Mouse (Mus musculus): ENCODE measurements at regions not wholly inside any gene's neighbourhood (a gene's known extent, or its start where the extent isn't known, plus 50 kb on each side); places are given as distances from the start of the nearest gene placed in this dataset.
A peak's percentile ranks its signal among the peaks of the same experiment; 100 is the strongest.

GRCm38 (mm10) chr13:37624741-37625140 lies 153.5 kb upstream of the Rreb1 start:
- H3K27me3 ChIP-seq (ENCODE audit: control insufficient read depth, insufficient read depth, low read length): no peaks in the 10 kb centered on the region
- no peak overlapping the region for H3K27ac ChIP-seq (ENCODE audit: control insufficient read depth, insufficient read depth, low read length)
- no peak overlapping the region for H3K4me3 ChIP-seq (ENCODE audit: control insufficient read depth, insufficient read depth, low read length)
- no peaks in the 10 kb centered on the region for H3K36me3 ChIP-seq (ENCODE audit: control insufficient read depth, insufficient read depth, low read length)
- WGBS: 92% methylated on average over 1 of the region's 1 CpGs
- TF ChIP-seq POLR2A (IDR thresholded peaks at IDR 0.05; ENCODE audit: control insufficient read depth, extremely low read depth, insufficient read depth, low read length, poor library complexity) (no peak), CTCF (IDR thresholded peaks at IDR 0.05; ENCODE audit: borderline replicate concordance, control insufficient read depth, extremely low read depth, insufficient read depth, low read length, poor library complexity) (no peak)
- DNase-seq: no peak
- H3K4me1 ChIP-seq (replicated peaks; ENCODE audit: control insufficient read depth, insufficient read depth, low read length): peaks cover 39% of the 10 kb centered on the region

DNA sequence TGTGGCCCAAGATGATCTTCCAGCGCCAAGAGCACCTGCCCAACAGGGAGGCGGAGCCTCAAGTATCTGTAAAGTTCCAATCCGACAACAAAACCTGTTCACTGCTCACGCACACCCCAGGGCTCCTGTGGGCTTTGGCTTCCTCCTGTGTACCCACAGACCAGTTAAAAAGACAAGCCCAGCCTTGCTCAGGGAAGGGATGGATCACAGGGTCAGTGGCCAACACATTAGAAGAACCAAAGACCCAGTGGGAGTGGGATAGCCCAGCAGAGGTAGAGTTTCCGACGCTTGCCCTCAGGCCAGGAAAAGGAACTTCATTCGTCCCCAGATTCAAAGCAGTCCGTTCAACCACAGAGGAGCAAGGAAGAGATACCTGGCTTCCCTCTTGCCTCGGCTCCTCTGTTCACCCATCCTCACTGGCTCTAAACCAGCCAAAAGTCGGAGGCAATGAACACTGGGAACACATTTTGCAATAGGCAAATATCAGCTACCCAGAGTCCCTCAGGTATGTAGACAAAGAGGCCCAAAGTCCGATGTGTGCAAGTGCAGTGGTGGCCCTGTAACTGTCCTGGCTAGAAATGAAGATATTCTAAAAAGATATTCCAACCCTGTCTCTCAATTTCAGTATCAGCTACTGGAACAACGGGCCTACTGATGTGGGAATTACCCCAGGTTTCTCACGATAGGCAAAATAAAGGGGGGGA lies 152.5 kb upstream of the Rreb1 start:
- 50% methylated on average over 13 of the region's 13 CpGs for WGBS
- no peak overlapping the region for H3K4me3 ChIP-seq (ENCODE audit: control insufficient read depth, insufficient read depth, low read length)
- no peak overlapping the region for H3K27ac ChIP-seq (ENCODE audit: control insufficient read depth, insufficient read depth, low read length)
- no peak for DNase-seq
- H3K27me3 ChIP-seq (ENCODE audit: control insufficient read depth, insufficient read depth, low read length): no peaks in the 10 kb centered on the region
- H3K36me3 ChIP-seq (ENCODE audit: control insufficient read depth, insufficient read depth, low read length): no peaks in the 10 kb centered on the region
- TF ChIP-seq POLR2A (IDR thresholded peaks at IDR 0.05; ENCODE audit: control insufficient read depth, extremely low read depth, insufficient read depth, low read length, poor library complexity) (no peak), CTCF (IDR thresholded peaks at IDR 0.05; ENCODE audit: borderline replicate concordance, control insufficient read depth, extremely low read depth, insufficient read depth, low read length, poor library complexity) (no peak)
- H3K4me1 ChIP-seq (replicated peaks; ENCODE audit: control insufficient read depth, insufficient read depth, low read length): peaks cover 29% of the 10 kb centered on the region

DNA sequence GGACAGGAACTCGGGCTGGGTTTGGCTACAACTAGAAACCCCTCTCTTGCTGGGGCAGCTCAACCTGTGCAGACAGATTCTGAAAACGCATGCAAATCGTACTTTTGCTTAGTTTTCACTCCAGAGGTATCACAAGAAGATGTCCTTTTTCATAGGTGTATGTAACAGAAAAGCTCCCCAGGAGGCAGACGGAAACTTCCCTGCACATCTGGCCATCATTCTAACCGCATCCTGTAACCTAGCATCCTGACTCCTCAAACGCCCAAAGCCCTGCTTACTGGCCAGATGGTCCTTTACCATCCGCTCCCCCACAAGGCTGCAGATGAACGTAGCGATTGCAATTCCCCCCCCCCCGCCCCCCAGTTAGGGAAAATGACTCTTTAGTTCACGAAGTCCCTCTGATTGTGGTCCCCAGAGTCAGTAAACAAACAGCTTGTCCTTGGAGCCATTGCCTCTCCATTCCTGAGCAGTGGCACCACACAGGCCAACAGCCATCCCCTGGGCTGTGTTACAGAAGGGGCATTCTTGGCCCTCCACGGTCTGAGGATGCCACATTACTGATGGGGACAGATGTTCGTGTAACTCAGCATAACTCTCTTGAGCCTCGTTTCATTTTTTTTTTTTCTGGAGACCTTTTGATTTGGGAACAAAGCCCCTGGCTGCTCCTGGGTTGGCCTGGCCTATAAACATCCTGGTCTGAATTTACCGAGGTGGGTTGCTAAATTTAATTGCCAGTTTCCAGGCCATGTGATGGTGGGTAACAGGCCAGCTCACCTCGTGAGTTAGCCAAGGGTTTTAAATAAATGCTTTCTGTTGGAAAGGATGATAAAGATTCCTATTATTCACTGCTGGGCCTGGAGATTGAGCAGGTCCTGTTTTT lies 149.6 kb upstream of the Rreb1 start:
- H3K4me3 ChIP-seq (ENCODE audit: control insufficient read depth, insufficient read depth, low read length): no peak overlapping the region
- peaks cover 29% of the 10 kb centered on the region for H3K4me1 ChIP-seq (replicated peaks; ENCODE audit: control insufficient read depth, insufficient read depth, low read length)
- no peaks in the 10 kb centered on the region for H3K36me3 ChIP-seq (ENCODE audit: control insufficient read depth, insufficient read depth, low read length)
- peak overlapping the region; percentile 22; the same call in 1 of the 2 replicates for H3K27ac ChIP-seq (ENCODE audit: control insufficient read depth, insufficient read depth, low read length)
- TF ChIP-seq CTCF (IDR thresholded peaks at IDR 0.05; ENCODE audit: borderline replicate concordance, control insufficient read depth, extremely low read depth, insufficient read depth, low read length, poor library complexity) (no peak), POLR2A (IDR thresholded peaks at IDR 0.05; ENCODE audit: control insufficient read depth, extremely low read depth, insufficient read depth, low read length, poor library complexity) (no peak)
- H3K27me3 ChIP-seq (ENCODE audit: control insufficient read depth, insufficient read depth, low read length): no peaks in the 10 kb centered on the region
- DNase-seq: peak; percentile 58
- 15% methylated on average over 16 of the region's 16 CpGs for WGBS

DNA sequence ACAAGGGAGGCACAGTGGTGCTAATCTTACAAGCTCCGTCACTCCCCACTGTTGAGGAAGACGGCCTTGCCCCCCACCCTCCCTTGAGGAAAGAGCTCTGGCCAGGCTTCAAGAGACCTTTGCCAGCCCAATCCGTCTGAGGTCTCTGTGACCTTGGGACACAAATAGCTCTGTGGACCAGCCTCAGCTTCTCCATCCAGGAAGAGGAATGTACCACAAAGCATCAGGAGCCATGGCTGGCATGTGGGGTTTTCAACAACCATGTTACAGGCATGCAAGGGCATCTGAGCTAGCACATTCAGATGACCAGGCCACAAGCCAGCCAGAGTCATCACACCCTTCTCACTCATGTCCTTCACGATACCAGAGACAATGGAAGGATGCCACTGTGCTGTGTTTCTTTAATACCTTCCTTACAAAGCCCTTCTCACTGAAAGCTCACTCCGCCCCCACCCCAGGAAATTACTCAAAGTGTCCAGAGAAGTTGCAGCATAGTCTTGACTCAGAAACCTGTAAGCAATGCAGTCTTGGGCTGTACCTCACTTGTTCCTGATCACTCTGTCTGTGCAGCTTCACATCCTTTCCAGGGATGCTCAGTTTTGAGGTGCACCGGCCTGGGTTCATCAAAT lies 148.8 kb upstream of the Rreb1 start:
- 91% methylated on average over 6 of the region's 6 CpGs for WGBS
- peaks cover 29% of the 10 kb centered on the region for H3K4me1 ChIP-seq (replicated peaks; ENCODE audit: control insufficient read depth, insufficient read depth, low read length)
- H3K27me3 ChIP-seq (ENCODE audit: control insufficient read depth, insufficient read depth, low read length): no peaks in the 10 kb centered on the region
- H3K36me3 ChIP-seq (ENCODE audit: control insufficient read depth, insufficient read depth, low read length): no peaks in the 10 kb centered on the region
- no peak for TF ChIP-seq CTCF (IDR thresholded peaks at IDR 0.05; ENCODE audit: borderline replicate concordance, control insufficient read depth, extremely low read depth, insufficient read depth, low read length, poor library complexity)
- no peak for TF ChIP-seq POLR2A (IDR thresholded peaks at IDR 0.05; ENCODE audit: control insufficient read depth, extremely low read depth, insufficient read depth, low read length, poor library complexity)
- no peak for DNase-seq
- no peak overlapping the region for H3K4me3 ChIP-seq (ENCODE audit: control insufficient read depth, insufficient read depth, low read length)
- H3K27ac ChIP-seq (ENCODE audit: control insufficient read depth, insufficient read depth, low read length): no peak overlapping the region

DNA sequence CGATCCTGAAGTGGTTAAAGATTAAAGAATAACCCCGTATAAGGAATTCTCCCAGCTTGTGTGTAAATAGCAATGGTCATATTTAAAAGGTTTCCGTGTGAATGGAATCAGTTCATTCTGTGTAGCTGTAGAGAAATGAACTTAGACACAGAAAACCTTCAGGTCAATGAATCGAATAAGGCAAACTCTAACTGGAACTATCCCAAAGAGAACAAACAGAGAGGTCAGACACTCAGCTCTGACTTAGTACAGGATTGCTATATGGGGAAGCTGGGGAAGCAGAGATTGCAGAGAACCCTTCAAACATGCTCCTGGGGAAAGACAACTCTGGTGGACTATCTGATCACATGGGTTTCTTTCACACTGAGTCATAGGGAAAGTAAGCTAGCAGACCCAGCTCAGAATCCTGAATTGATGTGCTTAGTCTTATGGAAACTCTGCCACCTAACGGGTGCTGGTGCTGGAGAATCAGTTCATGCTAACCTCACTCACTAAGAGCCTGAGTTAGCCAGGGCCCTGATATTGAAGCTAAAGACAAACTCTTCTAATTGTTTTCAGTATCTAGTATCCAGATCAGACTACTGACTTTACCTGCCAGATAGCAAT lies 145.3 kb upstream of the Rreb1 start:
- 97% methylated on average over 5 of the region's 5 CpGs for WGBS
- H3K27ac ChIP-seq (ENCODE audit: control insufficient read depth, insufficient read depth, low read length): no peak overlapping the region
- TF ChIP-seq POLR2A (IDR thresholded peaks at IDR 0.05; ENCODE audit: control insufficient read depth, extremely low read depth, insufficient read depth, low read length, poor library complexity): no peak
- H3K4me3 ChIP-seq (ENCODE audit: control insufficient read depth, insufficient read depth, low read length): no peak overlapping the region
- no peak for DNase-seq
- H3K27me3 ChIP-seq (ENCODE audit: control insufficient read depth, insufficient read depth, low read length): no peaks in the 10 kb centered on the region
- peaks cover 26% of the 10 kb centered on the region for H3K4me1 ChIP-seq (replicated peaks; ENCODE audit: control insufficient read depth, insufficient read depth, low read length)
- H3K36me3 ChIP-seq (ENCODE audit: control insufficient read depth, insufficient read depth, low read length): no peaks in the 10 kb centered on the region

- H3K27ac ChIP-seq (ENCODE audit: control insufficient read depth, insufficient read depth, low read length): no peak overlapping the region
- no peaks in the 10 kb centered on the region for H3K27me3 ChIP-seq (ENCODE audit: control insufficient read depth, insufficient read depth, low read length)
- no peaks in the 10 kb centered on the region for H3K36me3 ChIP-seq (ENCODE audit: control insufficient read depth, insufficient read depth, low read length)
- WGBS: 95% methylated on average over 4 of the region's 4 CpGs
- H3K4me3 ChIP-seq (ENCODE audit: control insufficient read depth, insufficient read depth, low read length): no peak overlapping the region
- no peak for TF ChIP-seq CTCF (IDR thresholded peaks at IDR 0.05; ENCODE audit: borderline replicate concordance, control insufficient read depth, extremely low read depth, insufficient read depth, low read length, poor library complexity)
- no peak for TF ChIP-seq POLR2A (IDR thresholded peaks at IDR 0.05; ENCODE audit: control insufficient read depth, extremely low read depth, insufficient read depth, low read length, poor library complexity)
- H3K4me1 ChIP-seq (replicated peaks; ENCODE audit: control insufficient read depth, insufficient read depth, low read length): peaks cover 14% of the 10 kb centered on the region
- no peak for DNase-seq
These were observed 141.8 kb upstream of the Rreb1 start for GRCm38 (mm10) chr13:37636363-37636762.
